Mouse (Mus musculus) C2C12 (cell line): ENCODE measurements at regions not wholly inside any gene's neighbourhood (a gene's known extent, or its start where the extent isn't known, plus 50 kb on each side); places are given as distances from the start of the nearest gene placed in this dataset.

ENCODE experiments used
- H3K27me3 ChIP-seq: one replicate; pipeline ENCODE4 v1.6.1; 2011; ENCODE audit not compliant: control insufficient read depth, insufficient read depth, insufficient read length
- H3K36me3 ChIP-seq: one replicate; pipeline ENCODE4 v1.6.1; 2011; ENCODE audit not compliant: control insufficient read depth, insufficient read depth
- H3K4me3 ChIP-seq: one replicate; pipeline ENCODE4 v1.5.1; 2011; ENCODE audit warnings: mild to moderate bottlenecking, control low read depth; ENCODE audit not compliant: poor library complexity, insufficient read depth, severe bottlenecking
- H3K79me2 ChIP-seq: one replicate; pipeline ENCODE4 v1.6.1; 2011; ENCODE audit not compliant: control insufficient read depth, insufficient read depth
- H3K79me3 ChIP-seq: one replicate; pipeline ENCODE4 v1.6.1; 2011; ENCODE audit warnings: low read depth, control low read depth
- H3ac ChIP-seq: one replicate; pipeline ENCODE3; 2011; ENCODE audit warnings: low read depth; ENCODE audit not compliant: control insufficient read depth, insufficient read length
- CEBPB ChIP-seq: IDR thresholded peaks from one replicate; pipeline ENCODE4 v1.6.1; 2011; ENCODE audit warnings: low read depth, mild to moderate bottlenecking, control low read depth, moderate library complexity
- CTCF ChIP-seq: IDR thresholded peaks from one replicate; pipeline ENCODE4 v1.5.1; 2011; ENCODE audit not compliant: control insufficient read depth, insufficient read depth, insufficient read length
- FOSL1 ChIP-seq: IDR thresholded peaks from one replicate; pipeline ENCODE4 v1.8.0; 2011; ENCODE audit warnings: mild to moderate bottlenecking, low read length; ENCODE audit not compliant: poor library complexity, insufficient read depth, severe bottlenecking
- MAX ChIP-seq: IDR thresholded peaks from one replicate; pipeline ENCODE4 v1.6.1; 2011; ENCODE audit warnings: mild to moderate bottlenecking, control low read depth
- MYOD1 ChIP-seq: IDR thresholded peaks from one replicate; pipeline ENCODE4 v1.6.1; 2011; ENCODE audit warnings: low read depth; ENCODE audit not compliant: control insufficient read depth, insufficient read length
- MYOG ChIP-seq: IDR thresholded peaks from one replicate; pipeline ENCODE4 v1.6.1; 2011; ENCODE audit not compliant: control insufficient read depth, insufficient read length; ENCODE audit errors: extremely low read depth
- USF1 ChIP-seq: IDR thresholded peaks from one replicate; pipeline ENCODE4 v1.6.1; 2011; ENCODE audit warnings: low read depth, mild to moderate bottlenecking, control low read depth, moderate library complexity

DNA sequence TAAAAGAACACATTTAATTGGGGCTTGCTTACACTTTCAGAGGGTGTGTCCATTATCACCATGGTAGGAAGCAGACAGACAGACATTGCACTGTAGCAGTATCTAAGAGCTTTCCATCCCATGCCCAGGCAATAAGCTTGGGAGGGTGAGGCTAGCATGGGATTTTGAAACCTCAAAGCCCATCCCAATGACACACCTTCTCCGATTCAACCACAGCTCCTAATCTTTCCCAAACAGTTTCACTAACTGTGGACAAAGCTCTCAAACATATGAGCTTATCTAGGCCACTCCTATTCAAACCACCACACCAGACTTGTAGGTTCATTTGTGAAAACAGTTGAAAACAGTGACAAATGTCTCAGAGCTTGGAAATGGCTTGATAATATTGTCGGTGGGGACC is 101.0 kb upstream of the Nck2 start:
- Histone ChIP-seq H3K79me2 (no peaks in the 10 kb centered on the region), H3K4me3 (no peak overlapping the region), H3K79me3 (no peaks in the 10 kb centered on the region), H3K27me3 (no peaks in the 10 kb centered on the region), H3ac (no peak overlapping the region), H3K36me3 (no peaks in the 10 kb centered on the region)
- TF ChIP-seq CEBPB (no peak), MAX (no peak), FOSL1 (no peak), MYOG (no peak), MYOD1 (no peak), CTCF (no peak), USF1 (no peak)

DNA sequence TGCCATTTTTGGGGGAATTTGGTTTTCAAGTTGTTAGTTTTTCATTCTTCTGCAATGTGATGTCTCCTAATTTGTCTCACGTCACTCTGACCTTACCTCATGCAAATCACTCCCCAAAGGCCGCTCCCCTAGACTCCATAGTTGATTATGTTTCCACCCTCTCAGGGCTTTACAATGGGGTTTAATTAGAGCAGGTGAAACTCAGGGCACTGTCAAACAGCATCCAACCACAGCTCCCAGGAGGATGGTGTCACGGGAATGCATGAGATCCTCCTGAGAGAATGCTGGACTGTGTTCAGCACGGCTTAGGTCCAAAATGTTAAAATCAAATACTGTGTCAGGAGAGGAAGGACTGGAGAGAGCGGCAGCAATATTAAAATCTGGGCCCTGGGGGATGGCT is 100.4 kb upstream of the Nck2 start:
- Histone ChIP-seq H3K79me3 (no peaks in the 10 kb centered on the region), H3K36me3 (no peaks in the 10 kb centered on the region), H3K27me3 (no peaks in the 10 kb centered on the region), H3K79me2 (no peaks in the 10 kb centered on the region), H3K4me3 (no peak overlapping the region), H3ac (no peak overlapping the region)
- no peak for TF ChIP-seq MAX
- TF ChIP-seq MYOD1, result no peak
- TF ChIP-seq USF1, result no peak
- TF ChIP-seq FOSL1, result no peak
- TF ChIP-seq CEBPB, result no peak
- TF ChIP-seq MYOG, result no peak
- no peak for TF ChIP-seq CTCF

DNA sequence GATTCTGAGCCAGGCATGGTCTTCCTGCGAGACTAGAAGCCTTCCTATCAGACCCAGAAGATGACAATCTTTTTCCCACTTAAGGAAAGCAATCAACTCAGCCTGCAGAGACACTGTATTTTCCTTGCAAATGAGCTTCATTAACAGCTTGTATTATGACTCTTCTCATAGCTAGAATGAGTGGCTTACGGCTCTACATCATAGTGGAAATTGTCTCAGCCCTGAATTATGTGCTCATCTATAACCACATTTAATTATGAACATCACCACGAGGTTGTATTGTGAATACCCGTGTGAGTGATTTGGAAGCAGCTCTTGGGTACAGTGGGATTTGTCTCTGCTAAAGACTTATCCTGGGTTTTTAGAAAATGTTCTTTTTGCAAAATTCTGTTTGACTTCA is 97.2 kb upstream of the Nck2 start:
- H3ac ChIP-seq, result no peak overlapping the region
- H3K79me3 ChIP-seq, result no peaks in the 10 kb centered on the region
- TF ChIP-seq USF1, result no peak
- no peak for TF ChIP-seq MYOG
- no peak for TF ChIP-seq MYOD1
- no peak for TF ChIP-seq CTCF
- no peak for TF ChIP-seq FOSL1
- TF ChIP-seq CEBPB, result no peak
- TF ChIP-seq MAX, result no peak
- H3K36me3 ChIP-seq, result no peaks in the 10 kb centered on the region
- no peak overlapping the region for H3K4me3 ChIP-seq
- H3K27me3 ChIP-seq, result no peaks in the 10 kb centered on the region
- no peaks in the 10 kb centered on the region for H3K79me2 ChIP-seq

DNA sequence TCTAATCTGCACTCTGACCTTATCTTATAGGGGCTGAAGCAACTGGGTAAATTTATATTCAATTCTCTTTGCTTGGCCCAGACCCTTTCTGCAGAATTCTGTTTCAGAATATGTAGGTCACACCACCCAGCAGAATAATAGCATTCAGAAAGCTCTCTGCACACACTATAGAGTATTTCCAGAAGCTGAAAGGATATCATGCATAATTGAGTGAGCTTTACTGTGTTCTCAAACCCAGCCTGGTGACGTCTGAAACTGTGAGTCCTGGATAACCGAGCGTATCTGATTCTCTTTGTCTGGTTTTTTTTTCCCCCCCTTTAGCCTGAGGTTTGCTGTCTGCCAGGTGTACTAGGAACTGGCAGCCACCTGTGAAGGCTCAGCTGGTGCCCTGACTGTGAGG is 94.4 kb upstream of the Nck2 start:
- no peaks in the 10 kb centered on the region for H3K36me3 ChIP-seq
- H3K4me3 ChIP-seq, result no peak overlapping the region
- no peak for TF ChIP-seq CTCF
- no peak for TF ChIP-seq FOSL1
- no peak for TF ChIP-seq MYOD1
- TF ChIP-seq MYOG, result no peak
- TF ChIP-seq CEBPB, result no peak
- no peak for TF ChIP-seq MAX
- TF ChIP-seq USF1, result no peak
- H3ac ChIP-seq, result no peak overlapping the region
- no peaks in the 10 kb centered on the region for H3K79me2 ChIP-seq
- no peaks in the 10 kb centered on the region for H3K79me3 ChIP-seq
- H3K27me3 ChIP-seq, result no peaks in the 10 kb centered on the region

DNA sequence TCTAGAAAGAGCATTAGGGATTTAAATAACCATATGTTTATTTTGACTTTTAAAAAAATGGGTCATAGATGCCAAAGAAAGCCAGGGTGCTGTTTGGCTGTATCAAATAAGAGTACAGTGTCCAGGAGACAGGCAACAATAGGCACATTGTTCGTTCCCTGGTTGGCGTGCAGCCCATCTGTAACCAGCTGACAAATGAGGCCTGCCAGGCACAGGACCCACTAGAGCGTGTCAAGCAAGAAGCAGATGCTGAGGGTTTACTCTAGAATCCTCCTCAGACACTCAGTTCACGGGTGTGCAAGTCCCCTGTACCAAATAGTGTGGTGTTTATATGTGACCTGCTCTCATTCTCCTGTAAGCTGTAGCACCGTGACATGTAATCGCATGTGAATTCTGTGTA is 86.2 kb upstream of the Nck2 start:
- no peak overlapping the region for H3K4me3 ChIP-seq
- TF ChIP-seq CEBPB (no peak), MYOD1 (peak; percentile 16)
- no peak overlapping the region for H3ac ChIP-seq
- H3K79me3 ChIP-seq, result no peaks in the 10 kb centered on the region
- H3K79me2 ChIP-seq, result no peaks in the 10 kb centered on the region
- no peaks in the 10 kb centered on the region for H3K36me3 ChIP-seq
- no peaks in the 10 kb centered on the region for H3K27me3 ChIP-seq

DNA sequence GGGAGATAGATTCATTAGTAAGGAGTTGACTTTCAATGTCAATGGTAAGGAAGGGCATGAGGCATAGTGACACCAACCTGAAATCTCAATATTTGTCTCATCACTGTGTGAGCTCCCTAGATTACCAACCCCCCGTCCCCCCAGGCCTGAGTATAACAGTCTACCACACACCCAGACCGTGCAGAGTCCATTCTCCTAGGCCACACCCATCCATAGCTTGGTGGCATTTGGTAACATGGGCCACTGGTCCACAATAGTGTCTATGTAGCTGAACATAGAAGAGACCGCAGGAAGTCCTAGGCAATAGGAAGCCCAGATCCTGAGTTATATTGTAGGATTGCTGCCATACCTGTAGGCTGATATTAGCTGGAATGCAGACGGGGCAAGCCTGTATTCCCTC is 84.7 kb upstream of the Nck2 start:
- TF ChIP-seq MYOG, result no peak
- TF ChIP-seq USF1, result no peak
- H3K79me2 ChIP-seq, result no peaks in the 10 kb centered on the region
- H3K36me3 ChIP-seq, result no peaks in the 10 kb centered on the region
- H3K4me3 ChIP-seq, result no peak overlapping the region
- H3K27me3 ChIP-seq, result no peaks in the 10 kb centered on the region
- no peaks in the 10 kb centered on the region for H3K79me3 ChIP-seq
- no peak overlapping the region for H3ac ChIP-seq

DNA sequence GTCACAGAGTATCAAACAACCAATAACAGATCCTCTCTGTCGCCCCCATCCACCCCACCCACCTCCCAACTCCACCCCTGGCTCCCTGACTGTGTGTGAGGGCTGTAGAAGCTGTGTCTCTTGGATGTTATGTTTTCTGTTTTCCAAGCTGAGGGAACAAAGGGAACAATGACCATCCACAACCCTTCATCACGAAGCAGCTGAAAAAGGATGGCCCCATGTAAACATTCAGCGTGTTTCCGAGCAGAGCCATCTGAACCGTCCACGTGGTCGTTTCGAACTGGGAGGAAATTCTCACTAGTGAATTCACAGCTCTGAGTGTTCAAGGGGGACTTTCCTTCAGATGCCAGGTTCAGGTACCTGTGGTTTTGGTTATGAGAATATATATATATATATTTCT is 84.1 kb upstream of the Nck2 start:
- no peaks in the 10 kb centered on the region for H3K79me3 ChIP-seq
- no peak overlapping the region for H3ac ChIP-seq
- H3K79me2 ChIP-seq, result no peaks in the 10 kb centered on the region
- TF ChIP-seq FOSL1 (no peak), MYOG (no peak), MAX (no peak), MYOD1 (no peak), CTCF (no peak), CEBPB (no peak), USF1 (no peak)
- H3K36me3 ChIP-seq, result no peaks in the 10 kb centered on the region
- no peaks in the 10 kb centered on the region for H3K27me3 ChIP-seq
- H3K4me3 ChIP-seq, result no peak overlapping the region
